Mouse (Mus musculus): Measurements from ENCODE around the gene Milr1.
"Not testable (repeated sequence)": the region's sequence is repeated elsewhere in the genome, so short reads cannot be mapped to it uniquely, and the experiment has no call there.

Gene Milr1

DNA sequence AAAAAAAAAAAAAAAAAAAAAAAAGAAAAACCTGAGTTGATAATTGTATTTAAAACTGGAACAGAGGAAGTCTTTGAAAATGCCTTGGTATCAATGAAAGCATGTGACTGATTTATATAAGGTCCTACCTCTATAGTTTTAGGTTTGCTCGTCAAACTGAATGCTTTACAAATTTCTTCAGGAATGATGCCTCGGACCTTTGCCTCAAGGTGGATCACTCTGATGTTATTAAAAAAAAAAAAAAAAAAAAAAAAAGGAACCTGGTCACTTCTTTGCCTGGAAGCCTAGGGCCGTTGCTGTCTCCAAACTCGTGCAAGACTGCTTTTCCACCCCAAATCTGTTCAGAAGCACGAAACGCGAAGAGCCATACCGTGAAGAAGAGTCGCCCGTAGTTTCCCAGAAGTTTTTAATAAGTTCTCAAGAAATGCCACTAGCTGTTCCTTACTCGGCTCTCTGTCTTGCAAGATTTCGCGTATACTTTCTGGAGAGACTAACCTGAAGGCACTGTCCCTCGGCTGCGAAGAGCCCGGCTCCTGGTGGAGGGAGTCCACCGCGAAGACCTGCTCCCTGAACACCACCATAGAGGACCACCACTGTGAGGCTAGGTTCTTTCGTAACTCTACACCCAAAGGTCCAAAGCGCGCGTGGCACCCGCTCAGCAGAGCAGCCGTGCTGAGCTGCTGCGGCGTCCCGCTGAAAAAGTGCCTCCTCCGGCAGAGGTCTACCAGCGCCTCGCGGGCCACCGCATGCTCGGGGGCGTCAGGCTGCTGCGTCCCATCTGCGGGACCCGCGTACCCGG is 27.8 kb downstream of the Milr1 start:
- DNase-seq, result no peak

DNA sequence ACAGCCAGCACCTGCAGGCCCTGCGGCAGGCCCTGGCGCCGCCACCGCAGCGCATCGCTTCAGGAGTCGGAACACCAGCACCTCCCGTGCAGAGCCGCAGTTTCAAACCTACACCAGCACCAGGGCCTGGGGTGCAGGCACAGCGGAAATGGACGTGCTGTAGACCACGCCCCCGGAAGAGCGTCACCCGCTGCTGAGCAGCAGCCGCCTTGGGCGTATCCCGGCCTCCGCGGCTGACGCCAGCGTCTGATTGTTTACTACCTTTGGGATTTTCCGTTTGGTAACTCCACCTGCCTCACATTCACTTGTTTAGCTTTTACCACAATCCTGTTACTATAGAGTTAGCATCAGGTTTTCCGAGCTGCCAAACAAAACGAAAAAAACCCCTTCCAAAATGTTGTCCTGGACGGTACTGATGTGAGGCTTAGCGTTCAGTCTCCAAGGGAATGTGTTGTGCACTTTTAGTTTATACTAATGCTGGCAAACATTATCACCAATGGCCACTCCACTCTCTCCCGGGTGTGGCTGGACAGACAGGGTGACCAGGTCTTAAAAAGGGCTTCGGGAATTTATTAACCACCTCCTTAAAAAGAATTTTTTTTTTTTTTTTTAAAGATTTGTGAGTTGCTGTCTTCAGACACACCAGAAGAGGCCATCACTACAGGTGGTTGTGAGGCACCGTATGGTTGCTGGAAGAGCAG is 28.5 kb downstream of the Milr1 start, which contains the start of gene Polg2:
Polg2 (minus strand) TSS at position 150 of the 701 bp plus-strand sequence.
- DNase-seq, result peak; percentile 94

- no peak for DNase-seq
These were observed 29.0 kb downstream of the Milr1 start for GRCm38 (mm10) chr11:106780089-106780425.

GRCm38 (mm10) chr11:106780590-106781220 is 29.7 kb downstream of the Milr1 start:
- DNase-seq, result no peak

DNA sequence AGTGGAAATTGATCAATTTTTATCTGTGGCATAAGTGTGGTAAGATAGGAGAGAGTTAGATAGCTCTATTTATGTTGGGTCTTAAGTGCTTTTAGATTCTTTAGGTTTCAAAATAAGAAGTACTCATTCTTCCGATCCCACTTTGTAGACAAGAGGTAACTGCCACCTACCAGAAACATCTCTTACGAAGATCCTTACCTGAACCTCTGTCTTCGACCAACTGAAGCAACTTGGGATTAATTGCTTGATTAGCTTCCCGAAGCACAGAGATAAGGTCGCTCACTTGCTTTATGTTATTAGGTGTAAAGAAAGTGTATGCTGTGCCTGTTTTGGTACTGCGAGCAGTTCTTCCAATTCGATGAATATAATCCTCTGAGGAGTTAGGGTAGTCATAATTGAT is 31.2 kb downstream of the Milr1 start:
- not testable (repeated sequence) for DNase-seq

- DNase-seq, result no peak
These were observed 32.1 kb downstream of the Milr1 start for GRCm38 (mm10) chr11:106782841-106783764.

DNA sequence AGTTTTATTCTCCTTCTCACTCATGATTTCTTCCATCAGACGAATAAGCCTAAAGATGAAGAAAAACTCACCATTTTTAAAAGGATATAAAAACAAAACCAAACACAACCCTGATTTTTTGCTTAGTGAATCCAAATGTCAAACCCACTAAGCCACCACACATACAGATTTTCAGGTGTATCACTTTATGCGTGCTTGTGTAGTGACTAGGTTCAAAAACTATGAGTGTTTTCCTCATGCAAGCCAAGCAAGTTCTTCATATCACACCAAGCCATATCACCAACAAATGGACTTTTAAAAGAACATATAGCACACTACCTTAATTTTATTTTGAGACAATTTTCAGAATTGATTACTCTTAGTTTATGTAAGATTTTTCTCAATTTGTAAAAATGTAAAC is 33.5 kb downstream of the Milr1 start:
- no peak for DNase-seq

GRCm38 (mm10) chr11:106785043-106785442 is 34.0 kb downstream of the Milr1 start:
- no peak for DNase-seq

DNA sequence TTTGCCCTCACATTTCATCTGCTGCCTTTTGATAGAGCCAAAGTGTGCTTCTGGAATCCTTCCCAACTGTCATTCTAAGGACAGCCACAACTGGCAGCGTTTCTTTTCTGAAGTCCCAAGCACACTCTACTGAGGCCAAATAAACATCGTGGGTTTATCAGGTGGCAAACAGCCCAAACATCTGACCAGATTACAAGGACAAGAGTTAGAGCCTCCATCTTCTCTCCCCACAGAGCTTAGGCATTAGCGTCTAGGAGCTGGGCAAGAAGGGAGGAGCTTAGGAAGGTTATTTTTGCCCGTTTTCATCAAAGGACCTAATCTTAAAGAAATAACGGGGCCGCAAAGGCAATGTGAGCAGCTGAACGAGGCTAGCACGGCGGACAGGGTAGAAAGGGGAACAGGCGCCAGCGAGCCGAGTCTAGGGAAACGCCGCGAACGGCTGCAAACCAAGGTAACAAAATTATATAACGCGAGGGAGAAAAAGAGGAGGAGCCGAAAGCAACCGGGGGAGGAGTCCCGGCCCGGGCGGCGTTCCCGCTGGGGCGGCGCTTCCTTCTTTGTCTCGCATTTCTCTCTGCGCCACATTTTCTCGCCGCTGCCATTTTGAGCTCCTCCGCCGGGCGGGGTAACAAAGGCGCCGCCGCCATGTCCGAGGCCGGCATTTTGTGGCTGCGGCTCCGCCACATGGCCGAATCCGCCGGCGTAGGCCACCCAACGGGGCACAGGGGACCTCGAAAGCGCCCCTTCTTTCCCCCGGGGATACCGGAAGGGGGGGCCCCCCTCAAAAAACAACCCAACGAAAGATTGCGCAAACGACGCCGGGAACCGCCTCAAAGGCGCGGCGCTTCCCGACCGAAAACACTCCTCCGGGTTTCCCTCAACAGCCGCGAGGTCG is 36.4 kb downstream of the Milr1 start:
- DNase-seq, result peak; percentile 91

- DNase-seq, result peak; percentile 96
These were observed 37.2 kb downstream of the Milr1 start for GRCm38 (mm10) chr11:106788026-106788774.

DNA sequence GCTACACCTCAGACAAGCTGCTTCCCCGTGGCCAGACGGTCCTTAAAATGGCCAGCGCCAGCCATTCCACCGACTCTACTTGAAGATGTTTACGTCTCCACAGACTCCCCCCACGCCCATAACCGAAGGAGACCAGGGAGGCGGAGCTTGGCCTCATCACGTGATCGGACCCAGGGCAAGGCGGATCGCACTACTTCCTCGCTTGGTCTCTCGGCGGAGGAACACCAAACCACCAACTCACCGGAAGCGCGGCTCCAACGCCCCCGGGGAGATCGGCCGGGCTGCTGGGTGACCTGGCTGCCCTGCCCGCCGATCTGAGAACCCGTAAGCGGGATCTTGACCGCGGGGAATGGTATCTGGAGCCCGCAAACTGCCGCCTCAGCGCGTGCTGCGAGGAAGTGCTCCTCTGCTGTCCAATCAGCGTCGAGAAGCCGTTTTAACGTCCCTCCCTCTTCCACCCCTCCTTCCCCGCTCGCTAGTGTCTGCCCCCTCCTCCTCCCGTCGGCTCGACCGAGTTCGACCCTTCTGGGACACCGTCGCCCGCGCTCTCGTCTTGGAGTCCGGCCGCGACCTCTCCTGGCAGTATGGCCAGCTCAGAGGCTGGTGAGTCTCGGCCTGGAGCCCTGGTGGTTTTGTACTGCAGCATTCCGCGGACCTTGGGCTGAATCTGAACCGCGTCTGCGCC is 37.9 kb downstream of the Milr1 start, which contains the start of the genes Ddx5 and Cep95:
Ddx5 (minus strand) TSS at position 411 of the 685 bp plus-strand sequence.
Cep95 (plus strand) TSS at position 478 of the 685 bp plus-strand sequence.
- peak; percentile 99 for DNase-seq

DNA sequence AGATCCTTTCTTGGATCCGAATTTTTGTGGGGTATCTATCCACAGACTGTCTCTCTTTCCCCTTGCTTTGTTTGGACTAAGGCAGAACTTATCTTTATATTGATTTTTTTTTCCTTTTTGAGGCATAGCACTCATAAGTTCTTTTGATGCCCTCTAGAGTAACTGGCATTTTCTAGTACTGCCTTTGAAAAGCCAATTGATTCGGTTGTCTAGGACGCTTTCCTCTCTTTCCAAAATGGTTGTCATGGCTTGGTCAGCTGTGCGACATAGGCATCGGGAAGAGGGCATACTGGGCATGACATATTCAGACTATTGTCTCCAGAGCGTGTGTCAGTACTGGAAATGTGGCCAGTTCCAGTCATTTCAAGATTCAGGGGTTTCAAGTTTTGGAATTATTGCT is 38.6 kb downstream of the Milr1 start:
- no peak for DNase-seq

- no peak for DNase-seq
These were observed 42.8 kb downstream of the Milr1 start for GRCm38 (mm10) chr11:106793846-106794245.

- no peak for DNase-seq
These were observed 44.7 kb downstream of the Milr1 start for GRCm38 (mm10) chr11:106795679-106796078.

- DNase-seq, result no peak
These were observed 51.1 kb downstream of the Milr1 start for GRCm38 (mm10) chr11:106802069-106802627.

- DNase-seq, result not testable (repeated sequence)
These were observed 56.4 kb downstream of the Milr1 start for GRCm38 (mm10) chr11:106807442-106807841.

DNA sequence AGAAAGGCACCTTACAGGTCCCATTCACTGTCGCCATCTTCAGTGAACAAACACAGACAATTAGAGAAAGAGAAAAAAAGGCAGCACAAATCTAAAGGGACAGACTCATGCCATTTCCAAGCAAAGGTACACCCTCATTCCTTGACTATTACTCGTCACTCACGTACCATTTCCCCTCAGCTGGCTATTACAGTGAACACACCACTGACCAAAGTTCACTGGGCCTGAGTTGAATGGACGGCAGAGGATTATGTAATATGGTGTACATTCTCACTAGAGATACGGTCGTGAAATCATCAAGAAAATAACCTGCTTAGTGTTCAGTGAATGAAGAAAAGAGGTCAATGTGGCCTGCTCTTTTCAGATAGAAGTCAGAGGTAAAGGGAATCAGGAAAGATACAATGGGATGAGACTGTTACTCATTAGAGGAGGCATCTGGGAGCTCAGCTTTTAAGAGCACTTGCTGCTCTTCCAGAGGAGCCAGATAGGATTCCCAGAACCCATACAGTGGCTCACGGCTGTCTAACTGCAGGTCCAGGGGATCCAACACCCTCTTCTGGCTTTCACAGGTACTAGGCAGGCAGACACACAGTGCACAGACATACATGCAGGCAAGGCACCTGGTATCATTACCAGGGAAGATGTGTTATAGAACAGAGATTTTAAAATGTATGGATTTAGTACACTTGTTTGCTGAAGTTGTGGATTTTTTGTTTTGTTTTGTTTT is 61.5 kb downstream of the Milr1 start:
- peak; percentile 35 for DNase-seq

- DNase-seq, result peak; percentile 79
These were observed 63.7 kb downstream of the Milr1 start for GRCm38 (mm10) chr11:106814601-106815320.
